Mouse (Mus musculus): ENCODE results near the gene Ip6k3. TPM values are rescaled to one million over a fixed set of nuclear protein-coding genes. Genes with fewer than 3 reads are reported as not detected.

The Ip6k3 gene
- polyA plus RNA-seq, 1 experiment, result 0.33 TPM

DNA sequence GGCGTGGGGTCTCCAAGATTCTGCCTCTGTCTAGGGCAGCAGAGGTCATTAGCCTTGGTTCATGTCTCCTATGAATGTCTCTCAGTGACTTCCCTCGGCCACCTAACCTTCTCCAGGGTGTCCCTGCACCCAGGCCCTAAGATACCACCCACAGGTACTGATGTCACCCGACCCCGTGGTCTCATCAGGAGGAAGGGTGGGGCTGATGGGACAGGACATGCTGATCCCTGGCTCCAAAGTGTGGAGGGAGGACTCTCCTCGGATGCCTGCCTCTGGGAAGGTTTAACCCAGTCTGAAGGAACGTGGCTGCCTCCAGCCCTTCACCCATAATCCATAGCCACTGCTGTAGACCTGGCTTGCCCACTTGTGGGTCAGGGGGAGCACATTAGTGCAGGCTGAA is 694 bp downstream of the Ip6k3 start:
- no peak for DNase-seq (ENCODE audit: low read depth)
- TF ChIP-seq POLR2A (IDR thresholded peaks at IDR 0.05; ENCODE audit: borderline replicate concordance, extremely low read depth, insufficient read depth, insufficient read length, poor library complexity, severe bottlenecking), result no peak
- no peak for TF ChIP-seq CTCF (IDR thresholded peaks at IDR 0.05; ENCODE audit: borderline replicate concordance, extremely low read depth, insufficient read depth, insufficient read length)

DNA sequence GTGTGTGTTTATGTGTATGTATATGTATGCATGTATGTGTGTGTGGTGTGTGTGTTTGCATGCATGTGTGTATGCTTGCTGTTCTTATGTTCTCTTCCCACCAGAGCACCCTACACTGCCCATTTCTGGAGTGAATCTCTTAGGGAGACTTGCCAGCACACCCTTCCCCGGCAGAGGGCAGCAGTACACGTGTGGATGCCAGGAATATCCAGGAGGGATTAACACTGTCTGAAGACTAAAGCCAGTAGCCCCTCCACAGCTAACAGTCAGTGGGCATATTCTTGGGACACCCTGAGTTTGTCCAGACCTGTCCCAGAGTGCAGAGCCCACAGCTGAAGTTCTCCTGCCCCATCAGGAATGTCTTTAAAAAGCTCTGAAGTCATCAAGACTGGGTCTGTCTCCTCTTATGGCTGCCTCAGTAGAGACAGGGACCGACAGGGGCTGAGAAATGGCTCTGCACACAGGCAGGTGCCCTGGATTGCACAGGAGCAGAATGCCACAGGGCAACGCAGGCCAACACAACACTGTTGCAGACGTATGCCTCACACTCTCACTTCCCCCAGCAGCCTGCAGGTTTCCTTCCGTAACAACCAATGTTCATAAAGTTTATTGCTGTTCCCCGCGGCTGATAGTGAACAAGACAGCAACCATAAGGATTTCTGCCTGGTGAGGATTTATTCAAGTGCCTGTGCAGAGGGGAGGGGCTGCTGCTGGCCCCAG is 2.4 kb downstream of the Ip6k3 start:
- DNase-seq (ENCODE audit: low read depth), result peak; percentile 74

GRCm38 (mm10) chr17:27160905-27161304 is 6.7 kb downstream of the Ip6k3 start:
- no peak for TF ChIP-seq CTCF (IDR thresholded peaks at IDR 0.05; ENCODE audit: borderline replicate concordance, extremely low read depth, insufficient read depth, insufficient read length)
- no peak for TF ChIP-seq POLR2A (IDR thresholded peaks at IDR 0.05; ENCODE audit: borderline replicate concordance, extremely low read depth, insufficient read depth, insufficient read length, poor library complexity, severe bottlenecking)

More for the DNA sequence above, 2.4 kb downstream of the Ip6k3 start:
- TF ChIP-seq POLR2A (IDR thresholded peaks at IDR 0.05; ENCODE audit: borderline replicate concordance, extremely low read depth, insufficient read depth, insufficient read length, poor library complexity, severe bottlenecking) (no peak), CTCF (IDR thresholded peaks at IDR 0.05; ENCODE audit: borderline replicate concordance, extremely low read depth, insufficient read depth, insufficient read length) (peak; percentile 75)

GRCm38 (mm10) chr17:27159169-27159568 is 8.4 kb downstream of the Ip6k3 start:
- no peak for TF ChIP-seq POLR2A (IDR thresholded peaks at IDR 0.05; ENCODE audit: borderline replicate concordance, extremely low read depth, insufficient read depth, insufficient read length, poor library complexity, severe bottlenecking)
- no peak for TF ChIP-seq CTCF (IDR thresholded peaks at IDR 0.05; ENCODE audit: borderline replicate concordance, extremely low read depth, insufficient read depth, insufficient read length)
- DNase-seq (ENCODE audit: low read depth), result no peak

More at GRCm38 (mm10) chr17:27160905-27161304, 6.7 kb downstream of the Ip6k3 start:
- DNase-seq (ENCODE audit: low read depth), result no peak

DNA sequence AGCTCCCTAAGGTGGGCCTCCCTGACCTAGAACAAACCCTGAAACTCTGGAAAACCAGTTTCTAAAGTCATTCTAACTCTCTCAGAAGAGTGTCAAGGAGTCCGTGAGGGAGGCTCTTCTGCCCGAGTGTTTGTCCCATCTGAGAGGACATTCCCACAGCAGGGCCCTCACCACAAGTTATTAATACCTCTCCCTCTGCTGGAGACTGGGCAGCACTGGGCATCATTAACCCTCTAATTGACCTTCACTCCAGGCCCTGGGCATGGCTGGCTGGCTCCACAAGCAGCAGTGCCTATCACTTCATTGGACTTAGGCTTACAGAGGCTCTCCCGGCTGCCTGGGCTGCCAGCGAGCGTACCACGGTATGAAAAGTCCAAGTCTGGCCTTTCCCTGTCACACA is 9.2 kb downstream of the Ip6k3 start:
- TF ChIP-seq CTCF (IDR thresholded peaks at IDR 0.05; ENCODE audit: borderline replicate concordance, extremely low read depth, insufficient read depth, insufficient read length), result no peak
- no peak for TF ChIP-seq POLR2A (IDR thresholded peaks at IDR 0.05; ENCODE audit: borderline replicate concordance, extremely low read depth, insufficient read depth, insufficient read length, poor library complexity, severe bottlenecking)
- no peak for DNase-seq (ENCODE audit: low read depth)

DNA sequence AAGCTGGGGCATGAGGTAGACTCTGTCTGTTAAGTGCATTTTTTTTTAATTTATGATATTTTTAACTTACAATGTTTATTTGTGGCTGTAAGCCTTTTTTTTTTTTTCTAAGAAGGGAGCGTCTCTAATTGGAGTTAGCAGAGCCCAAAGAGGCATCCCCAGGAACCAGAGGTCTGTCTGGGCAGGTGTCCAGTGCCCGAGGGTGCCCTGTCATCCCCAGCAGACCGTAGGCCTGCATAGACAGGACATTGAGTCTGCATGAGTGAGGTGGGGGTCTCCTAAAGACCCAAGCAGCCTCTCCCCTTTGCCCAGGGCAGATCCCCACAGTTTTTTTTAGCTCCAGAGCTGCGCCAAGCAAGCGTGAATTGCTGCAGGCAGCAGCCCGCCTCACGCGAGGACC is 11.8 kb downstream of the Ip6k3 start:
- no peak for DNase-seq (ENCODE audit: low read depth)
- no peak for TF ChIP-seq CTCF (IDR thresholded peaks at IDR 0.05; ENCODE audit: borderline replicate concordance, extremely low read depth, insufficient read depth, insufficient read length)
- no peak for TF ChIP-seq POLR2A (IDR thresholded peaks at IDR 0.05; ENCODE audit: borderline replicate concordance, extremely low read depth, insufficient read depth, insufficient read length, poor library complexity, severe bottlenecking)

DNA sequence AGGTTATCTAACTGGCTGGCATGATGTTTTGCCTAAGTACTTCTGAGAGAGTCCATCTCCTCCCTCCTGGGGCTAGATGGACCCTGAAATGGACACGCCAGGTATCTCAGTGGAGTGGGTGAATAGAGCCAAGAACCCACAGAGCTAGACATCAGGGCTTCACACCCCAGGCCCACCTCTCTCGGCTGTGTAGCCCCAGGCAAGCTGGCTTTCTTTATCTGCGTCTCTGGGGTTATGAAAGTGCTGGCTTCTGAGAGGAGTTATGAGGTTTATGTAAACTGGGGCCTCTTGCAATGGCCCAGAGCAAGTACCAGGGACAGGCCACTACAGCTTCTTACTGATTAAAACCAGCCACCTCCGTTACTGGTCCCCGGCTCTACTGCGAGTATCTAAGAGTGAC is 12.7 kb downstream of the Ip6k3 start:
- DNase-seq (ENCODE audit: low read depth), result no peak

GRCm38 (mm10) chr17:27154256-27154655 is 13.3 kb downstream of the Ip6k3 start:
- no peak for DNase-seq (ENCODE audit: low read depth)

More for the DNA sequence above, 12.7 kb downstream of the Ip6k3 start:
- no peak for TF ChIP-seq POLR2A (IDR thresholded peaks at IDR 0.05; ENCODE audit: borderline replicate concordance, extremely low read depth, insufficient read depth, insufficient read length, poor library complexity, severe bottlenecking)
- no peak for TF ChIP-seq CTCF (IDR thresholded peaks at IDR 0.05; ENCODE audit: borderline replicate concordance, extremely low read depth, insufficient read depth, insufficient read length)

GRCm38 (mm10) chr17:27153773-27154193 is 13.8 kb downstream of the Ip6k3 start:
- no peak for DNase-seq (ENCODE audit: low read depth)
- no peak for TF ChIP-seq POLR2A (IDR thresholded peaks at IDR 0.05; ENCODE audit: borderline replicate concordance, extremely low read depth, insufficient read depth, insufficient read length, poor library complexity, severe bottlenecking)
- no peak for TF ChIP-seq CTCF (IDR thresholded peaks at IDR 0.05; ENCODE audit: borderline replicate concordance, extremely low read depth, insufficient read depth, insufficient read length)

More at GRCm38 (mm10) chr17:27154256-27154655, 13.3 kb downstream of the Ip6k3 start:
- no peak for TF ChIP-seq CTCF (IDR thresholded peaks at IDR 0.05; ENCODE audit: borderline replicate concordance, extremely low read depth, insufficient read depth, insufficient read length)
- no peak for TF ChIP-seq POLR2A (IDR thresholded peaks at IDR 0.05; ENCODE audit: borderline replicate concordance, extremely low read depth, insufficient read depth, insufficient read length, poor library complexity, severe bottlenecking)

DNA sequence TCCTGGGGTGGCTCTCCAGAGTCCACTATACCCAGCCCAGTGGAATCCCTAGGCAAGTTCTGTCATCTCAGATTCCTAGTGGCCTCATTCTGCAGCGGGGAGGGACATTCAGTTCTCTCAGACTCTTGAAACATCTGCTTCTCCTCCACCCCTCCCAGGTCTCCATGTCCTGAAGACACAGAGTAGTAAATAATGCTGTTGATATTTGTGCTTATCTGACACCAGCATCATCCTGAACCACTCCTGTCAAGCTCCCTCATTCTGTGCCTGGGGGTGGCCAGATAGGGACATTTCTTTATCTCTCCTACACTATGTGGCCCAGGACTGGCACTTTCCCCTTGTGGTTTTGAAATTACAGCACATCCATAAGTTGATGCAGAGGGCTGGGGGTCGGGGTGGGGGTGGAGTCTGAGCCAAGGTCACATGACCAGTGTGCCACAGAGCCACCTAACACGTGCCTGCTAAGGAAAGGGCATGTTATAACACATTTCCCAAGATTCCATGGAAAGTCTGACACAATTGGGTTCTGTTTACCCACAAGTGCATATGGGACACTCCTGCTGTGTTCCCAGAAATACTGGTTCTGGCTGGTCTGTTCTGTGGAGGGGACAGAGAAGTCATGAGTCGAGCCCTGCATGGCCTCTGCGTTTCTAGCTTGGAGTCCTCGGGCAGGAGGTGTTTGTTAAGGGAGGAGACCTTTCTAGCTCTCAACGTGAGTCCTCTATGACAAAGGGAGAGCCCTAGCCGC is 14.4 kb downstream of the Ip6k3 start:
- no peak for DNase-seq (ENCODE audit: low read depth)
- no peak for TF ChIP-seq POLR2A (IDR thresholded peaks at IDR 0.05; ENCODE audit: borderline replicate concordance, extremely low read depth, insufficient read depth, insufficient read length, poor library complexity, severe bottlenecking)
- TF ChIP-seq CTCF (IDR thresholded peaks at IDR 0.05; ENCODE audit: borderline replicate concordance, extremely low read depth, insufficient read depth, insufficient read length), result no peak

DNA sequence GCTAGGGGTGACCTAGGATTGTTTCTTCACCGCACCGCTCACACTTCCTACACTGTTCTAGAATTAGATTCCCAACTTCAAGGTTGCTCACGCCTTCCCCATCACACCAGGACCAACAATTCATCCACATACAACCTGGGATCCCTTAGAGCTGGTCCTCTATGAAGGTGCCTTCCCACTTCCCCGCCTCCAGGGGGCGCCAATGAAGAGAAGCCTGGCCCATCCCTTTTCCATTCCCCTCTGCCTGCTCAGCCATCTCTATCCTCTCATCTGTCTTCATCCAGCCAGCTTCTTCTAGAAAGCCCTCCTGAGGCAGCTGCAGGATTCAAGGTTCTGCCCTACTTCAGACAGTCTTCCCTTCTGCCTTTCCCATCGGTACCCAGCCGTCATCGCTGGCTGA is 16.2 kb downstream of the Ip6k3 start:
- TF ChIP-seq POLR2A (IDR thresholded peaks at IDR 0.05; ENCODE audit: borderline replicate concordance, extremely low read depth, insufficient read depth, insufficient read length, poor library complexity, severe bottlenecking) (no peak), CTCF (IDR thresholded peaks at IDR 0.05; ENCODE audit: borderline replicate concordance, extremely low read depth, insufficient read depth, insufficient read length) (peak; percentile 50)
- no peak for DNase-seq (ENCODE audit: low read depth)
